Mouse (Mus musculus) brown adipose tissue, adult 24 weeks (tissue): ENCODE measurements around the gene Lefty2. TPM values are rescaled to one million over a fixed set of nuclear protein-coding genes. Genes with fewer than 3 reads are reported as not detected.

Experiments used
- H3K27ac ChIP-seq: fragments of 200-500 bp; replicated peaks from 2 replicates; pipeline ENCODE4 v1.5.1; 2012; ENCODE audit warnings: low read depth, mild to moderate bottlenecking, low read length
- H3K4me1 ChIP-seq: fragments of 200-500 bp; 2 replicates; pipeline ENCODE4 v1.6.1; 2012; ENCODE audit warnings: low read length, mixed read lengths; ENCODE audit not compliant: control insufficient read depth, insufficient read depth, insufficient read length
- H3K4me3 ChIP-seq: fragments of 200-500 bp; 2 replicates; pipeline ENCODE4 v1.5.1; 2012; ENCODE audit warnings: low read depth, mild to moderate bottlenecking, low read length, moderate library complexity; ENCODE audit not compliant: insufficient read depth
- polyA plus RNA-seq: library from polyadenylated mRNA; stranded (reverse); fragments of >200 nt; gene quantifications from 2 replicates; pipeline ENCODE4 v1.2.4, GENCODE M21; 2012; ENCODE audit not compliant: missing spikeins, insufficient read depth, insufficient read length

Gene Lefty2
- polyA plus RNA-seq, 1 experiment: not detected

GRCm38 (mm10) chr1:180911138-180911537 is 18.2 kb downstream of the Lefty2 start:
- no peak overlapping the region for H3K4me3 ChIP-seq
- H3K27ac ChIP-seq: no peak overlapping the region
- no peaks in the 10 kb centered on the region for H3K4me1 ChIP-seq

GRCm38 (mm10) chr1:180911653-180912287 is 18.9 kb downstream of the Lefty2 start:
- Histone ChIP-seq H3K27ac (no peak overlapping the region), H3K4me3 (no peak overlapping the region)

GRCm38 (mm10) chr1:180912792-180913191 is 19.9 kb downstream of the Lefty2 start:
- Histone ChIP-seq H3K27ac (no peak overlapping the region), H3K4me3 (no peak overlapping the region)

More at GRCm38 (mm10) chr1:180911653-180912287, 18.9 kb downstream of the Lefty2 start:
- H3K4me1 ChIP-seq: no peaks in the 10 kb centered on the region

GRCm38 (mm10) chr1:180913797-180914196 is 20.9 kb downstream of the Lefty2 start:
- H3K4me3 ChIP-seq: no peak overlapping the region
- no peak overlapping the region for H3K27ac ChIP-seq
- H3K4me1 ChIP-seq: no peaks in the 10 kb centered on the region

More at GRCm38 (mm10) chr1:180912792-180913191, 19.9 kb downstream of the Lefty2 start:
- no peaks in the 10 kb centered on the region for H3K4me1 ChIP-seq

- Histone ChIP-seq H3K27ac (no peak overlapping the region), H3K4me1 (no peaks in the 10 kb centered on the region), H3K4me3 (no peak overlapping the region)
These were observed 23.5 kb downstream of the Lefty2 start for GRCm38 (mm10) chr1:180916425-180916824.

GRCm38 (mm10) chr1:180917053-180917452 is 24.1 kb downstream of the Lefty2 start:
- no peak overlapping the region for H3K27ac ChIP-seq
- H3K4me1 ChIP-seq: no peaks in the 10 kb centered on the region
- no peak overlapping the region for H3K4me3 ChIP-seq

GRCm38 (mm10) chr1:180919686-180920085 is 26.8 kb downstream of the Lefty2 start:
- Histone ChIP-seq H3K4me1 (no peaks in the 10 kb centered on the region), H3K27ac (no peak overlapping the region), H3K4me3 (no peak overlapping the region)

- no peak overlapping the region for H3K4me3 ChIP-seq
- H3K4me1 ChIP-seq: no peaks in the 10 kb centered on the region
- H3K27ac ChIP-seq: no peak overlapping the region
These were observed 29.6 kb downstream of the Lefty2 start for GRCm38 (mm10) chr1:180922273-180923048.

GRCm38 (mm10) chr1:180924737-180925136 is 31.8 kb downstream of the Lefty2 start:
- no peak overlapping the region for H3K4me3 ChIP-seq
- no peaks in the 10 kb centered on the region for H3K4me1 ChIP-seq
- H3K27ac ChIP-seq: no peak overlapping the region

- H3K4me1 ChIP-seq: no peaks in the 10 kb centered on the region
- no peak overlapping the region for H3K27ac ChIP-seq
- no peak overlapping the region for H3K4me3 ChIP-seq
These were observed 33.4 kb downstream of the Lefty2 start for GRCm38 (mm10) chr1:180926286-180926685.

GRCm38 (mm10) chr1:180929599-180929998 is 36.7 kb downstream of the Lefty2 start:
- Histone ChIP-seq H3K4me3 (no peak overlapping the region), H3K27ac (no peak overlapping the region), H3K4me1 (no peaks in the 10 kb centered on the region)

- no peak overlapping the region for H3K4me3 ChIP-seq
- no peak overlapping the region for H3K27ac ChIP-seq
- H3K4me1 ChIP-seq: no peaks in the 10 kb centered on the region
These were observed 38.2 kb downstream of the Lefty2 start for GRCm38 (mm10) chr1:180931106-180931505.

GRCm38 (mm10) chr1:180933659-180934058 is 40.8 kb downstream of the Lefty2 start:
- Histone ChIP-seq H3K4me1 (peaks cover 3% of the 10 kb centered on the region; the same call in 1 of the 2 replicates), H3K27ac (no peak overlapping the region), H3K4me3 (no peak overlapping the region)

- Histone ChIP-seq H3K4me3 (no peak within 1 kb of the TSS), H3K4me1 (peaks cover 3% of the 10 kb centered on the region; the same call in 1 of the 2 replicates), H3K27ac (no peak within 1 kb of the TSS)
These were observed 41.8 kb downstream of the Lefty2 start, which contains the start of gene Lefty1 for GRCm38 (mm10) chr1:180934467-180935419. Gene Lefty1 (plus strand): TSS chr1:180935022.
